Mouse (Mus musculus): ENCODE measurements at regions not wholly inside any gene's neighbourhood (a gene's known extent, or its start where the extent isn't known, plus 50 kb on each side); places are given as distances from the start of the nearest gene placed in this dataset.
"Not testable (repeated sequence)": the region's sequence is repeated elsewhere in the genome, so short reads cannot be mapped to it uniquely, and the experiment has no call there.

- not testable (repeated sequence) for DNase-seq (ENCODE audit: low read depth)
These were observed 76.1 kb downstream of the Gpr85 start for GRCm38 (mm10) chr6:13763636-13764035.

- DNase-seq (ENCODE audit: low read depth), result no peak
These were observed 80.3 kb downstream of the Gpr85 start for GRCm38 (mm10) chr6:13759431-13759830.

- DNase-seq (ENCODE audit: low read depth), result peak; percentile 16
These were observed 80.8 kb downstream of the Gpr85 start for GRCm38 (mm10) chr6:13758946-13759345.

DNA sequence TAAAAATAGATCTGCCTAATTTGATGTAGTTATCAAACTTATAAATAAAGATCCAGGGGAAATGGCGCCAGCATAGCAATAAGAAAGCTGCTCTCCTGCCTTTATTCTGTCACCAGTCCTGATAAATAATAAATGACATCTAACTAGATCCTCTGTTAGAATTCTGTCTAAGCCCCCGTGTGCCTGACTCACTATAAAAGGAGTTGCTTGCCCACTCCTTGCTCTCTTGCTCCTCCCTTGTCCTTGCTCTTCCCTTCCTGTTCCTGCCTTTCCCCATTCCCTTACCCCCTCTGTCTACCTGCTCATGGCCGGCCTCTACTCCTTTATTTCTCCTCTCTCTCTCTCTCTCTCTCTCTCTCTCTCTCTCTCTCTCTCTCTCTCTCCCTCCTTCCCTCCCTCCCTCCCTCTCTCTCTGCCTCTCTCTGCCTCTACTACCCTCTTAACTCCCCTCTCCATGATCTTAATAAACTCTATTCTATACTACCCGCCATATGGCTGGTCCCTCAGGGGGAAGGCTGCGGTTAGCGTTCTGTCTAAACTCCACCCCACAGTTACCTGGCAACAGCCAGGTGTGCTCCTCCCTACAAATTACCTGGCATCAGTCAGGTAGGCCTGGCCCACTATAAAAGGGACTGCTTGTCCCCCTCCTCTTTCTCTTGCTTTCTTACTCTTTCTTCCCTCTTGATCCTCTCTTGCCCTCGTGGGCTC lies 71.3 kb upstream of the Bmt2 start:
- DNase-seq (ENCODE audit: low read depth), result no peak

- DNase-seq (ENCODE audit: low read depth), result no peak
These were observed 70.2 kb upstream of the Bmt2 start for GRCm38 (mm10) chr6:13747969-13748368.

DNA sequence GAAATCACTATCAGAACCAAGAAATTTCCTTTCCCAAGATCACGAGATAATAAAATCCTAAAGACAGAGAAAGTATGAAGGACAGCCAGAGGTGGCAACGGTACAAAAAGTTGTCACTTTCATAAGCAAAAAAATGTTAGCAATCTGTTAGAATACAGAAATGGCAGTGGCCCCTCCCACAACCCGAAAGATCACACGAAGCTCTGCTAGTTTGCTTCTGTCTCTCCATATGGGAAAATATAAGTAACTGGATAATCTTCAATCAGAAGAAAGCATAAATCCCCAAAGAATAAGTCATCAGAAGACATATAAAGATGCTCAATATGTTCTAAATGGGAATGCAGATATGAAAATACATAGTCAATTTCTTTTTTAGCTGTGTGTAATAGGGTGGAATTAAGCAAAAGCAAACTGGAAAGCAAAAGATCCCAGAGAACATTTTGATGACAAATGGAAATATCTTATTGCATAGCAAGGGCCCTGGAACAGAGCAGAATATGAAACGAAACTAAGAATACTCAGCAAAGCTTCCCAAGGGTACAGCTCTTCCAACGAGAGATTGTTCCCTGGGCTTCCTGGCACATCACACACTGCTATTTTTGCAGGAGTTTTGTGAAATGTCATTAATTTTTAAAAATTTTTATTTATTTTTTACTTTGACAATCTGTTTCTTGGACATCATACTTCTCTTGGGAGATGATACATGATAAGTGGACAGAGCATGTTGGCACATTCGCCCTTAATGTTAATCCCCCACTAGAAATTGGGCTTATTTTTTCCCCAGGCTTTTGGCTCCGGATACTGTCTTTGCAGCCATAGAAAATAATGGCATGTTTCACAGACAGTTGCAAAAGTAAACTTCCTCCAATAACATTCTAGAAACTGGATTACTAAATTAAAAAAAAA lies 69.1 kb upstream of the Bmt2 start:
- no peak for DNase-seq (ENCODE audit: low read depth)
